Comparison of ENCODE assay signal across 12 mouse cellular contexts in genomic region chr12:80545310-80545709, GRCm38 (mm10). TPM values are rescaled to one million over a fixed set of nuclear protein-coding genes. Genes with fewer than 3 reads are reported as not detected.
A peak's percentile ranks its signal among the peaks of the same experiment; 100 is the strongest.
DNase-seq lines count a peak whose midpoint lies in the region; ATAC-seq lines count a peak whose summit lies in the region.
"Had no signal": no experiment of that assay in that cellular context is flagged by ENCODE, and none has a peak within 500 bp of the region (broad histone marks: within the 10 kb centered on the region; RNA-seq: fewer than 3 reads in every experiment).

No protein-coding gene starts in this region.

- 17% methylated on average over 4 of the region's 4 CpGs for WGBS in embryonic facial prominence, embryonic 12.5 days
- 11% methylated on average over 4 of the region's 4 CpGs for WGBS in embryonic facial prominence, embryonic 10.5 days
- 3% methylated on average over 4 of the region's 4 CpGs for WGBS in midbrain, embryonic 13.5 days
- WGBS in kidney, embryonic 14.5 days, result 31% methylated on average over 4 of the region's 4 CpGs

- H3K4me1 ChIP-seq in embryonic facial prominence, embryonic 12.5 days, result peaks cover 12% of the 10 kb centered on the region; the same call in 1 of the 2 replicates
- H3K4me1 ChIP-seq in embryonic facial prominence, embryonic 10.5 days, result peaks cover 20% of the 10 kb centered on the region
- H3K4me1 ChIP-seq in midbrain, embryonic 13.5 days (replicated peaks), result peaks cover 22% of the 10 kb centered on the region
- no peaks in the 10 kb centered on the region for H3K4me1 ChIP-seq in kidney, embryonic 14.5 days (ENCODE audit: control insufficient read depth, insufficient read depth, low read length)

- H3K27ac ChIP-seq in embryonic facial prominence, embryonic 12.5 days, result no peak overlapping the region
- no peak overlapping the region for H3K27ac ChIP-seq in embryonic facial prominence, embryonic 10.5 days (replicated peaks)
- H3K27ac ChIP-seq in midbrain, embryonic 13.5 days, result peak overlapping the region; percentile 49
- H3K27ac ChIP-seq in kidney, embryonic 14.5 days (ENCODE audit: low read depth, low read length), result no peak overlapping the region
- H3K27ac ChIP-seq: embryonic facial prominence, embryonic 15.5 days; limb, embryonic 13.5 days had no signal

- intact Hi-C loops in gastrocnemius, postnatal 36 days (cut with DNase I), result no loop called here

- ATAC-seq in embryonic facial prominence, embryonic 12.5 days (ENCODE audit: insufficient number of reproducible peaks, insufficient read depth, low FRiP score, low TSS enrichment), result no peak
- ATAC-seq in midbrain, embryonic 13.5 days, result peak; percentile 46
- no peak for ATAC-seq in kidney, embryonic 14.5 days (ENCODE audit: low FRiP score, low TSS enrichment)

- DNase-seq in embryonic facial prominence, embryonic 10.5 days (ENCODE audit: low spot score), result no peak
- DNase-seq in MN1 (ENCODE audit: low spot score), result peak; percentile 28
- DNase-seq in cerebellum, postnatal 25 days, result peak; percentile 46 to 66
- no peak for DNase-seq in thymus, adult 18-20 months
- no peak for DNase-seq in gastrocnemius, postnatal 36 days
- DNase-seq: lung, postnatal 10 days had no signal

- no peaks in the 10 kb centered on the region for H3K27me3 ChIP-seq in embryonic facial prominence, embryonic 12.5 days
- H3K27me3 ChIP-seq in embryonic facial prominence, embryonic 10.5 days (replicated peaks; ENCODE audit: low read depth, poor library complexity, severe bottlenecking), result no peaks in the 10 kb centered on the region; the same call in 1 of the 2 replicates
- 0 out of 2 replicates have a peak, but pooled peaks cover 2% of the 10 kb centered on the region for H3K27me3 ChIP-seq in midbrain, embryonic 13.5 days
- H3K27me3 ChIP-seq in kidney, embryonic 14.5 days (ENCODE audit: control insufficient read depth, insufficient read depth, low read length), result no peaks in the 10 kb centered on the region
- H3K27me3 ChIP-seq: embryonic facial prominence, embryonic 15.5 days; limb, embryonic 13.5 days had no signal

- no peaks in the 10 kb centered on the region for H3K36me3 ChIP-seq in embryonic facial prominence, embryonic 12.5 days
- H3K36me3 ChIP-seq in embryonic facial prominence, embryonic 10.5 days (replicated peaks), result no peaks in the 10 kb centered on the region
- no peaks in the 10 kb centered on the region for H3K36me3 ChIP-seq in midbrain, embryonic 13.5 days
- H3K36me3 ChIP-seq in kidney, embryonic 14.5 days (ENCODE audit: control insufficient read depth, insufficient read depth, low read length), result no peaks in the 10 kb centered on the region
- H3K36me3 ChIP-seq: embryonic facial prominence, embryonic 15.5 days; limb, embryonic 13.5 days had no signal

- no peak overlapping the region for H3K4me2 ChIP-seq in embryonic facial prominence, embryonic 12.5 days (replicated peaks)
- peak overlapping the region; percentile 0; the same call in 1 of the 2 replicates for H3K4me2 ChIP-seq in midbrain, embryonic 13.5 days (replicated peaks)
- no peak overlapping the region for H3K4me2 ChIP-seq in kidney, embryonic 14.5 days (replicated peaks; ENCODE audit: low read depth, low read length)
- H3K4me2 ChIP-seq: embryonic facial prominence, embryonic 15.5 days; limb, embryonic 13.5 days had no signal

- H3K4me3 ChIP-seq in embryonic facial prominence, embryonic 12.5 days, result no peak overlapping the region
- H3K4me3 ChIP-seq in embryonic facial prominence, embryonic 10.5 days, result no peak overlapping the region
- H3K4me3 ChIP-seq in midbrain, embryonic 13.5 days (replicated peaks), result no peak overlapping the region
- no peak overlapping the region for H3K4me3 ChIP-seq in kidney, embryonic 14.5 days (ENCODE audit: low read length)
- H3K4me3 ChIP-seq: embryonic facial prominence, embryonic 15.5 days; limb, embryonic 13.5 days had no signal

- H3K9me3 ChIP-seq in embryonic facial prominence, embryonic 12.5 days, result no peaks in the 10 kb centered on the region
- no peaks in the 10 kb centered on the region for H3K9me3 ChIP-seq in embryonic facial prominence, embryonic 10.5 days
- H3K9me3 ChIP-seq in midbrain, embryonic 13.5 days, result no peaks in the 10 kb centered on the region
- H3K9me3 ChIP-seq in kidney, embryonic 14.5 days (ENCODE audit: control insufficient read depth, low read length), result no peaks in the 10 kb centered on the region
- H3K9me3 ChIP-seq: embryonic facial prominence, embryonic 15.5 days; limb, embryonic 13.5 days had no signal

- peak overlapping the region; percentile 12; the same call in 1 of the 2 replicates for H3K9ac ChIP-seq in embryonic facial prominence, embryonic 12.5 days
- H3K9ac ChIP-seq in midbrain, embryonic 13.5 days (replicated peaks), result no peak overlapping the region
- H3K9ac ChIP-seq in kidney, embryonic 14.5 days (ENCODE audit: low read depth, low read length), result no peak overlapping the region
- H3K9ac ChIP-seq: embryonic facial prominence, embryonic 15.5 days; limb, embryonic 13.5 days had no signal

RNA-seq across cellular contexts. Expression of gene Galnt16, which starts 27.2 kb away (rescaled TPM):
- polyA plus RNA-seq in embryonic facial prominence, embryonic 12.5 days (2016; fragmentation: Nextera tagmentation; extraction: Ambion mirVana), result 14.3 and 14.7 TPM in 2 replicates
- 14.1 and 16.4 TPM in 2 replicates for polyA plus RNA-seq in embryonic facial prominence, embryonic 10.5 days (2016; fragmentation: Nextera tagmentation; extraction: Ambion mirVana)
- polyA plus RNA-seq in midbrain, embryonic 13.5 days (2015; fragmentation: Nextera tagmentation; extraction: Ambion mirVana), result 32.1 and 34.7 TPM in 2 replicates
- 3.1 TPM in 2 replicates for polyA plus RNA-seq in kidney, embryonic 14.5 days (2014; fragmentation: Nextera tagmentation; extraction: Ambion mirVana)
- total RNA-seq in gastrocnemius, postnatal 36 days (2021), result 1 to 10 TPM; 3.1 to 3.3 TPM
- total RNA-seq: hematopoietic stem cell, adult 5-6 weeks had no signal

Comparison
In these comparisons a context has a peak if more than half of its experiments do, and no peak if none do; other contexts are left out.
1. DNase-seq: peak in MN1 (single experiment) and cerebellum, postnatal 25 days (2 of 2); none in embryonic facial prominence, embryonic 10.5 days (single experiment), thymus, adult 18-20 months (0 of 2) and gastrocnemius, postnatal 36 days (0 of 2).